Mouse (Mus musculus) c-Kit-positive CD71-positive TER-119-positive erythroid progenitor cells, embryonic 14.5 days (primary cell): ENCODE results near the gene Cdh13.

Experiments
- DNase-seq: peaks from one replicate; pipeline ENCODE4 v3.0.0-alpha.2; 2013; ENCODE audit warnings: low spot score

The Cdh13 gene

DNA sequence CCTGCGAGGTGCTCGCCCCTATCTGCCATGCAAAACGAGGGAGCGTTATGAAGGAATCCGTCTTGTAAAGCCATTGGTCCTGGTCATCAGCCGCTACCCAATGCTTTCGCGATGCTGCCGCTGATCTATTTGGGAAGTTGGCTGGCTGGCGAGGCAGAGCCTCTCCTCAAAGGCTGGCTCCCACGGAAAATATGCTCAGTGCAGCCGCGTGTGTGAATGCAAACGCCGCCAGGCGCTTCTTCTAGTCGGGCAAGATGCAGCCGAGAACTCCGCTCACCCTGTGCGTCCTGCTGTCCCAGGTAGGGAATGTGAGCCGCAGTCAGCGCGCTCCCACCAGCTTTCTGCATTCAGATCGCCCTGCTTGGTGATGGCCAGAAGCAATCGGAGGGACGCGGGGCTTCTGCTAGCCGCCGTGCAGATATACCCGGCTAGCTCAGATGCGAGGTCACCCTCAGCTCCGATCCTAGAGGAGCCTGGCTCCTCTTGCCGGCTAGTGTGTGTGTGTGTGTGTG, at the start of gene Cdh13:
Cdh13 (plus strand) TSS at position 134 of the 512 bp plus-strand sequence.
- no peak for DNase-seq

DNA sequence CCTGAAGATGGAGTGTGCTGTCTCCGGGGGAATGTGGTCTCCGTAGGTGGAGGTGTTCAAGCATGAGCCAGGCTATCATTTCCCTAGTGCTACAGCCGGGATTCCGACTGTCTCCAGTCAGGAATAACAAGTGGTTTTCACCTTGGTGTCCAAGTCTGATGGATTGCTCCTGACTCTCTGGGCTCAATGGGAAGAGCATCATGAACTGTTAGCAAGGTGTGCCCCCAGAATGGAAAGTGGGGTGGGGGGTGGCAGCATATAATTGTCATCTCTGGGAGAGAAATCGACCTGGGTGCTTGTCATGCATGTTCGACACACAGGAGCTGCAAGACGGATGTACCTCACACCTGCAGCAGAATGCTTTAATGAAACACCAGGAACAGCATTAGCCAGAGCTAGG, 47.9 kb upstream of the Cdh13 start:
- DNase-seq: no peak

DNA sequence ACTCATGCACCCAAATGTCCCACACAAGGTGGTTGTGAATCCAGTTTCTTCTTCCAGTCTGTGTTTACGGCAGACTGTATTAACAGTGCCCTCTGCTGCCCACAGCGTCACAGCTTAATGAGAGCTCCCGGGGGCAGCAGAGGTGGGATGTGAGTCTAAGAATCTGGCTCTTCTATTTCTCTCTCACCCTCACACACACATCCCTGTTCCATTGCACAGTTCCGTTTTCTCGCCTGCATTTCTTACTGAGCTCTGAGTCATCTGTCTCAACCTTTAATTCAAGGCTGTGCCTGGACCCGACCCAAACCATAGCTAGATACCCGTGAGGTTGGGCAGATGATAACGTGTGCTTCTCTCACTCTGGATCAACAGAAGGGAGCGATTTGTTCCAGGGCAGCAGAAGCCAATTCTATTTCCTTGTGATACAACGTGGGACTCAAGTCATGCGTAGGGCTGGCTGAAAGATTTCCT, 46.3 kb upstream of the Cdh13 start:
- no peak for DNase-seq

DNA sequence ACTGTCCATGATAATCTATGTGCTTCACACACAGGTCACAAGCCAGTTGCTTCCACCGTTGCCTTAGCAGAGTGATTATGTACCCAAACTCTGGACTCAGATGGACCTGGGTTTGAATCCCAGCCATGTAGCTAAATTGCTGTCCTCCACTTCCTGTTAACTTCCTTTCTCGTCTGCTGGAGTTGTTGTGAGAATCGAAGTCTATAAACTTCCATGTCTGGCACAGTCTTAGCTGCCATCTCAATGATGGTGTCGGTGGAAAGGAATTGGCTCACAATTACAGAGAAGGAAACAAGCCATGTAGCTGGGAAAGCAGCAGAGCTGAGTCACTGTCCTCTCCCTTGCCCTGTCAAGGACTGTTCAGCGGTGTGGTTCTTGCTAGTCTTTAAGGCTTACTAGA, 45.4 kb upstream of the Cdh13 start:
- no peak for DNase-seq

DNA sequence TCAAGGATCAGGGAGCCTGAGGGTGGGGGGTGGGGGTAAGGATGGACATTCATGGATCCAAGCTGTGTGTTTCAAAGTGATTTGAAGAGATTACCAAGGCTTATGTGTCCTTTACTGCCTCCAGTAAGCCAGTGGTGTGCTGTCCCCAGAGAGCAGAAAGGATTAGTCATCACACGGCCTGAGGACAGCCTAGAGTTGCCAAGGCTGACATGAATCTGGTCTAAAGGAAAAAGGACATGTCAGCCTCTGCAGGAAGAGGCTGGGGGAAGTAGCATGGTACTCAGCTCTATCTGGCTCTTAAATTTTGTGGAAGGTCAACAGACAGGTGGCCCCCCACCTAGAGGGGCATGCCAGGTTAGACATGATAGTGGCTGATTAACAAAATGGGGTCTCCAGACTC, 44.3 kb upstream of the Cdh13 start:
- no peak for DNase-seq

DNA sequence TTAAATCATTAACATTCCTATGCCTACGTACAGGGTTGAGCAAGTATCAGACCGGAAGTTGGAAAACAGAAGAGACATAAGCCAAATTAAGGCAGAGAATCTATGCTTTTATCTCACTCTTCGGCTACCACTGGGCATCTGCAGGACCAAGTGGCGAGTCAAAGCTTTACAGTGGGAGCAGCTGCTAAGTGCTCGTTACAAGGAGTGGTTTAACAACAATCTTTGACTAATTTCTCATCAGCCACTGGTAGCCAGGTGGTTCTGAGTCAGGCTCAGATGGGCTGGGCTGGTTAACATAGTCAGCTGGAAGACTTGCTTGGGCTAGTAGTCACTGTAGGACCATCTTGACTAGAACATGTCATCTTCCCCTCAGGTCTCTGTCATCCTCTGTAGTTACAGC, 34.2 kb upstream of the Cdh13 start:
- no peak for DNase-seq

DNA sequence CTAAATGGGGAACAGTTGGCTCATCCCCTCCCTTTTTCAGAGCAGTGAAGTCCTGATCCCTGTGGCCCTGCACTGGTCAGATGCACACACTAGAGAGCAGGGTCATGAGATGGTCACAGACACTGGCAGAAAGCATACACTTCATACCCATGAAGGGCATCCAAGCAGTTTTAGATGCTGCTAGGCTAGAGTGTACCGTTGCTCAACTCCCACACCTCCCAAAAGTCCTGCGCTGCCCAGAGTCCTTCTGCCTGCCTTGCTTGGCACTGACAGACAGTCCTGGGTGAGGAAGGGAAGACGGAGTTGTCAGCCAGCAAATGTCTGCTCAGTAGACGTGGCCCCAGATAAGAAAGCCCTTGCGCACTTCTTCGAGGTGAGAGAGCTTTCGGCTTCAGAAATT, 33.6 kb upstream of the Cdh13 start:
- no peak for DNase-seq

DNA sequence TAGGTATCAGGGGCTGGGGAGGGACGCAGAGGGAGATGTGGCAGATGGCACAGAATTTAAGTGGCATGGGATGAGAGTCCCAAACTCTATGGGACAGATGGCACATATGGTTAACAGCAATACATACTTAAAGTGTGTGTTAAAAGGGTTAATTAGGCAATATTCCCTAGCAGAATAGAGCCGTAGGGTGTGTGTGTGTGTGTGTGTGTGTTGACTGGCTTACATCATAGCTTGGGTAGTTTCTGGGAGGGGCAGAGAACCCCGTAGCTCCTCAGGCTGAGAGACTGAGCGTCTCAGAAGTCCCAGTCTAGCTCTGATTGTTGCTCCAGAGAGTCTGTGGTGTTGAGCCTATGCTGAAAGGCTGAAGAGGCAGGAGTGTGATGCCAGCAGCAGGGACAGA, 20.4 kb upstream of the Cdh13 start:
- DNase-seq: no peak

DNA sequence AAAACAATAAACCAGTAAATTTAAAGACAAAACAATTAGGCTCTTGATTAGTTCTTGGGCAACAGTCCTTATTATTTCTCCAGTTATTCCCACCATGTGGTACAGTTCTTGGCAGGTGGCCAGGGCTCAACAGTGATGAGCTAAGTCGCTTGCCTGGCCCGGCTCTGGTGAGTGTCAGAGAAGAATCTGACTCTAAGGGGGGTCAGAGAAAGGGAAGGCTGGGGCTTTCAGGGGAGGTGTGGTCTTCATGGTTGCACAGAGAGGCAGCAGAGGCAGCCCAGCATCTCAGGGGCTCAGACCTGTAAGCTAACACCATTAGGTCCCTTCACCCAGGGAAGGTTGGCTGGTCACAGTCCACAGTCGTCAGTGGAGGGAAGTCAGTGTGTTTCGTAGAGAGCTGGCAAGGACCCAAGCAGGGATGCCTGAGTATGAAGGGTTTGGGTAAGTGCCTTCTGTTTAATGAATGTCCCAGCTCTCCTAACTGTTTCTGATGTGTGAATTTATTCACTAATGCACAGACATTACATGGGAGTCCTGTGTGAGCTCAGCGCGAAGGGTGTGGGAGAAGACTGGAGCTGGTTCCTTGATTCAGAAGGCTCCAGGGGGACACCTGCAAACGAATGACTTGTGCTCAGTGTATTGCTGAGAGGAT, 12.7 kb upstream of the Cdh13 start:
- DNase-seq: no peak

DNA sequence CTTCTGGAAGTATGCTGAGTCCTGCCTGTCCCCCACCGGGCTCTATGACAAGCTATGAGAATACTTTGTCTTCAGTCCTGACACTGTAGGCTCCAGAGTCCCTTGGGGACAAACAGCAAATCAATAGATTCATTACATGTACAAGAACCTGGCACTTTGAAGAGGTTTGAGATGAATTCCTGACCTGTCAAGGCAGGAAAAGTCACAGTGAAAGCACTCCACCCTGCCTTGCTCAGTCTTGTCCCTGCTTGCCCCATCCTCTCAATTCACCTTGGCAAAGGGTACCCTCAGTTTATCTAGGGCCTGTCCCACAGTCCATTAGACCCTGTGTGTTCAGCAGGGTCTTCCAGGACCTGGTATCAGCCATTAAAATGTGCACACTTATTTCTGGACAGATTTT, 11.0 kb upstream of the Cdh13 start:
- no peak for DNase-seq

DNA sequence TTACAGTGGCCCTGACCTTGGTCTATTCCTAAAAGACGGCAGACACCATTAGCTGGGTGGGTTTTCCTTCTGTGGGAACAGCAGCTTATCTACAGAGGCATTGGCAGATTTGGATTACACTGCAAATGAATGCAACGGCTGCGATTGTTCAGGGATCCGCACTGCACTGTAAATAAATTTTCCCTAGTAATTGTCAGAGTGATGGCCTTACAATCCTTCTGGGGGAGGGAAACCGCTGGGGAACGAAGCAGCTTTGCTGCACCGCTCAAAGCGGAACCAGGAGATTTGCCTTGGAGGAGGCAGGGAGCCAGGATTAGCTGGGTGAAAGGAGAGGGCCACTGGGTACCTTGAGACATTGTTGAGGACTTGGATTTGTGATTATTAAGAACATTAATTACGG, 9.3 kb upstream of the Cdh13 start:
- DNase-seq: no peak

DNA sequence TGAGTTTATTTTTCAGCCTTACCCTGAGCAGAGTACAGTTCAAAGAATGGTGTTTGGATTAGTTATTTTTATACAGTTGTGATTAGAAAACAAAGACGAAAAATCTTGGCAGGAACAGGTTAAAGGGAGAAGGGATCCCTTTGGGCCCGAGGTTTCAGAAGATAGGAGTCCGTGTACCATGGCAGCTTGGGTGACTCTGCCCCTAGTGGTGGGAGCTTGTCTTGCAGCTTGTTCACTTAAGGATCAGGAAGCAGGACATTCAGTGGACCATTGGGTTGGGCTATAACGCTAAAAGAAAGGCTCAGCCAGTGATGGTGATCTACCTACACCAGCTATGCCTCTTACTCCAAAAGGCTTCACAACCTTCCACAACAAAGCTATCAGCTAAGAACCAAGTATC, 8.8 kb upstream of the Cdh13 start:
- peak; percentile 9 for DNase-seq

DNA sequence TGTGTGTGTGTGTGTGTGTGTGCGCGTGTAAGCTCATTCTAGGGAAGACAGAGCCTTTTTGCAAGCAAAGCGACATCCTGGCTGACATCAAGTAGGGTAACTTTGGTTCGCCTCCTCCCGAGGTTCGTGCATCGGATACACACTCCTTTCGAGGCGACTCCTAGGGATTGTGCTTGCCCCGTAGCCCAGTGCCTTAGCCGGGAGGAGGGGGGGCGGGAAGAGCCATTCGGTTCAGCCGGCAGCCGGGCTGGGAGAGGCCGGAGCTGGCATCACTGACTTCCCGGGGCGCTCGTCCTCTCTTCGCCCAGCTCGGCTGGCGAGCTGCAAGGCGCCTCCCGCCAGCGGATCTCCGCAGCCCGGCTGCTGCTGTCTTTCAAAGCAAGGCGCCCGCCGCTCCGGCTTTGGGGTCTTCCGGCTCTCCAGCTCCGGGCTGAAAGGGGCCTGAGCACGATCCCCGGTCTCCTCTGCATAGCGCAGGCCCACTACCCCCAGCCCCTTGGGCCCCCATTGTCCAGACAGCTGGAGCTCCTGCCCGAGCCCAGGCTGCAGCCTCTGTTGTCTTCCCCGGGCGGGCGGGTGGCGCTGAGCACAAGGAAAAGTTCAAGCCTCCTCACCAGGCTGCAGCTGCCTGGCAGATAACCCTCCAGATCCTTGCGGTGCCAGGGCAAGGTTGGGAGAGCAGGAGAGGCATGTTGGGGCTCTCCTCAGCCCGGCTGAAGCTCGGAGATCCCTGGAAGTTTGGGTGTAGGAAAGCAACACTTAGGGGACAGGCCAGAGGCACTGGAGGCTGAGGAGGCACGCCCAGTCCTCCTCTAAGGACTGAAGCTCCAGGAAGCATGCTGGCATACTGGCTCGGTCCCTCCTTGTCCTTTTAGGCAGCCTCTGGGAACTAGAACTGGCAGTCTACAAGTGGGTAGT, 838 bp downstream of the Cdh13 start:
- no peak for DNase-seq

DNA sequence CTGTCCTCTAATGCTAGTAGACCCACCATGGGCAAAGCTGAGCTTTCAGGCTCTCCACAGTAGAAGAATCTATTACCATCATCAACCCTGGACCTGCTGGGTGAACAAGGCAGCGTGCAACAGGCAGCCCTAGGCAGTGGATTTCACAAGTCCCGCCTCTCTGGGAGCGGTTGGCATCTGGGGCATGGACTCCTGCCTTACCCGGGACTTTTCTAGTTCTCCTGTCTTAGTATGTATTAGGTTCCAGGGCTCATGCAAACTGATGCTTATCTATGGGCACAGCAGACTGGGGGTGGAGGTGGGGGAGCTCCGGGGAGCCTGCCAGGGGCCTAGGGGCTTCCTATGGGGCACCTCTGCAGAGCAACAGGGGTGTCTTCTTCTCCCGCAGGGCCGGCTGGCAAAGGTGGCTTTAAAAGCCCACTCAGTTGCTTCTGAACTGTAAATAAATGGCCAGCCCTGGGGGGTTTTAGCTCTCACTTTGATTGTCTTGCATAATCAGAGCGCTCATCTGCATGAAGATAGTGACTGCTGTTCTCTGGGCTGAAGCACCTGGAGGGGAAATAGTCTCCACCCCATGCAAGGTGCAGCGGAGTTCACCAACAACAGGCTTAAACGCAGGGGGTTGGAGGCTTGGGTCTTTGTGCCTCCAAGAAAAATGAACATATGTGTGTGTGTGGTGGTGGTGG, 2.2 kb downstream of the Cdh13 start:
- no peak for DNase-seq

DNA sequence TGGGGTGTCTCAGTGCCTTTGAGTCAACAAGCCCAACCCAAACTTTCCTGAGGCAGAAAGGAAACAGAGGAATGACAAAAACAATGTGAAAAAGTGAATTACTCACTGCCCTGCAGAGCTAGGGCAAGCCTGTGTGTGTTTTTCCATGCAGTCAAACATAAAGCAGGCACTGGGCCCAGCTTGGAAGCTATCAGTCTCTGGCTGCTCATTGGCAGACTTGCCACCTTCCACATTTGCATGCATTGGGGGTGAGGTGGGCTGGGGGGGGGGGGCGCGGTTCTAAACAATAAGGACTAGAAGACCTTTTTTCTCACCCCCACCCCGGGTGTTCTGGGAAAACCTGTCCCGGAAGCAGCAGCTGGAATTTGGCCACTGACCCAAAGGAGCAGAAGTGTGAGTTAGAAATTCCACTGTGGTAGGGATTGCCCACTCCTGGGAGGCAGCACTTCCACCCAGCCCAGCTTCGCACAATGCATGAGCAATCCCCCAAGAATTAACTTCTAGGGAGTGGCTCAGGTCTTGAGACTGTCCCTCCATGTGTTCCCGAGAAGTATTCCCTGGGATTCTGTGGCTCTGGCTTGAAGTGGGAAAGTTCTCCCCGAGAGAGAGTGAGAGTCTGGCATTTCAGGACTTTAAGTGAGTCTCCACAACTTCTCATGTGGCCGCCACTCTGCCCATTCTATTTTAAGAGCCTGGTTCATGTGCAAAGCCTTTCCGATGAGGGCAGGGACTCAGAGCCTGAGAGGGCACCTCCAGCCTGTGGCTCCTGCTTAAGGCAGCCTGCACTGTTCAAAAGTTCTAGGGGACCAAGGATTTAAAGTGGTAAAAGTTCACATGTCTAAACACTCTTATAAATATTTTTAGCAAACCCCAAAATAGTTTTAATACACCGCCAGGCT, 3.0 kb downstream of the Cdh13 start:
- DNase-seq: no peak

DNA sequence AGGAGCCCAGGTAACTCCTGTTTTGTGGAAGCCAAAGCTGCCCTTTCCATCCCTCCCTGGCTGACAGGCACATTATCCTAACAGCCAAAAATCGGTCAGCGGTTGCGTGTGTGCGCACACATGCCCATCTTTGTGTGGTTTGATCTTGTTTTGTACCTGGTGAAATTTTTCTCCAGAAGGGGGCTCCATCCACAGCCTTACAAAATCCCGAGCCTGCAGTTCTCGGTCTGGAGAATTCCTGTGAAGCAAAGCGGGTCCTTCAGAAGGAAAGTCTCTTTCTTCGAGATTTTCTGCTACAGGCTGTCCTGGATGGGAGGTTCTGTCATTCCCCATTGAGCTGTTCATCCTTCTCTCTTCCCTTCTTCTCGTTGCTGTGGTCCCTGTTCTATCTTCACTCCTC, 4.0 kb downstream of the Cdh13 start:
- DNase-seq: no peak

DNA sequence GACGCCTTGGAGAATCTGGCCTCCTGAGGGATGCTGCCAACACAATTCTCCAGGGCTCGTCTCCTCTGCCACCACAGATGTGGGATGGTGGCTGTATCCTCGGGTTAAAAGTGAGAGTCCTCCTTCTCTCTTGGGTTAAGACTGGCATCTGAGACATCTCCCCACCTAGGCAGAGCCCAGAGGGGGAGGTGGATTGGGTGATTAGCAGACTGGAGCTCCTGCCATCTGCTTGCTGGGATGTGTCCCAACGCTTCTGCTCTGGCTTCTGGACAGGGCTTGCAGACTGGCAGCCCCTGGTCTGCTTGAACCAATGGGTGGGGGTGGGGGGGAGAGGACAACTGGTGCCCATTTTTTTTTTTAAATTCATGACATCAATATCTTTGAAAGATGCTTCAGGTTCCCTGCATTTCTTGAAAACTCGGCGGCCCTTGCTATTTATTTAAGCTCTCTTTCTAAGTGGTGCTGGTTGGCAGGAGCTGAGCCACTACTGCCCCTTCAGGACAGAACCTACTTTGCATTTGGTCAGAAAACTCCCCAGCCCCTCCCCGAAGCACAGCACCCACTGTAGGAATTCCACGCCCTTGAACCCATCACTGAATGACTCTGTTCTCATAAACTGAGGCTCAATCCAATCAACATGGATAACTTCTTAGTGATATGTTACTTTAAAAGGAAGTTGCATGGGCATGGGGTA, 4.9 kb downstream of the Cdh13 start:
- DNase-seq: no peak

DNA sequence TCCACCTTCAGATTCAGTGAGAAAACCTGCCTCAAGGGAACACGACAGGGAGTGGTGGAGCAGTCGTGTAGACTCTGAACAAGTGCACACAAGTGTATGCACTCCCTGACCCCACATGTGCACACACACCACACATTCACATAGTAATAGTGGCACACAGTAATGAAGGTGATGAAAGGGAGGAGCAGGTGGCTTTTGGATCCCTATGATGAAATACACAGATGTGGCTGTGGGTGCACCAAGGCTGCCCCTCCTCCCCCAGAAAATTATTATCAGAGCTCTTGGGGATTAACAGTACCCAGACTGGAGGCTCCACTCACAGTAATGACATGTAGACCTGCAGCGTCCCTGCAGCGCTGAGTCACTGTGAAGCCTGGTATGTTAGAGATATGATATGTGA, 5.6 kb downstream of the Cdh13 start:
- no peak for DNase-seq

DNA sequence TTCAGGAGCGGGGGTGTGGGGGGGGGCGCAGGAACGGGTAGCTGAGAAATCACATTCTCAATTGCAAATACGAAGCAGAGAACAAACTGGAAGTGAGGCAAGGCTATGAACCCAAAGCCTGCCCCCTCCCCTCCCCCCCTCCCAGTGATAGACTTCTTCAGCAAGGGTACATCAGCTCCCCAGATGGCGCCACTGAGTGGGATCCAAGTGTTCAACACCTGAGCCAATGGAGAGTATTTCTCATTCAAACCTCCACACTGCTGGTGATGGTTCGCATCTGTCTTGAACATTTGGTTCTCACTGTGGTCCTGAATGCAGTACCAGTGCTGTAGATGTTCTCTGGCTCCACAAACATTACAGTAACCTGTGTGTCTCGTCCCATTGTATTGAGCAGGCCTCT, 6.0 kb downstream of the Cdh13 start:
- DNase-seq: no peak

DNA sequence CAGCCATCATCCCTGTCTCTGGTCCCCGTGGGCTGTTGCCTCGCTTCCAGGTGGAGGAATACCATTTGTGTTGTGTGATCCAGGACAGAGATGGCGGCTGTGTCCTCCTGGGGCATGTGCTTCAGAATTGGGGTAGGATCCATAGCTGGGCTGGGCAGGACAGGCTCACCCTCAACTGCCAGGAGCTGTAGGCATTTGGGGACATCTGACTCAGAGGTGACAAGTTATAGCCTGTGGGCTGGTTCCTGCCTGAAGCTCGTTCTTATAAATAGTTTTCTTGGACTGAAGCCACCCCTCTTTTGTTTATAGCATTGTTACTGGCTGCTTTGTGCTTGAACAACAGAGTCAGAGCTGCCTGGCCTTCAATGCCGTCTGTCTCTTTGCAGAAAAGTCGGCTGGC, 6.7 kb downstream of the Cdh13 start:
- no peak for DNase-seq

DNA sequence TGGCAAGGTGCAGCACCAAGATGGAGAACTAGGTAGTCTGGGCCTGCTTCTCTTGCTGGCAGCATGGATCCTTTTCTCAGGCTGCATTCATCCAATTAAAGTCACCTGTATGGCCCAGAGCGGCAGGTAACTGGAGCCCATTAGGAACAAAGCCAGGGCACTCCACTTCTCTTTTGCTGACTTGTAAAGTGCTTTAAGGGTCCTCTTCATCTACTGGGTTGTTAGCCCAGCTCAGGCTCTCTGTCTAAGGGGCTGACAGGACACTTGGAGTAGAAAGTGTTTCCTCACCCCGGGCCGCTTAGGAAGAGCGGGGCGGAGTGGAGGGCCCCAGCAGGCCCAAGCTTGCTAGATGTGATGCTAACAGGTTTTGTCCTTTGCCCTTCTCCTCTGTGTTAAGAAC, 12.9 kb downstream of the Cdh13 start:
- no peak for DNase-seq
